Mouse (Mus musculus): ENCODE measurements around the gene Muc5ac.

Gene Muc5ac

GRCm38 (mm10) chr7:141836423-141836822 is 47.7 kb downstream of the Muc5ac start:
- DNase-seq = no peak

GRCm38 (mm10) chr7:141838779-141839178 is 50.0 kb downstream of the Muc5ac start, which contains the start of gene Muc5b:
TSS of gene Muc5b (plus strand) at chr7:141839070.
- no peak for DNase-seq

DNA sequence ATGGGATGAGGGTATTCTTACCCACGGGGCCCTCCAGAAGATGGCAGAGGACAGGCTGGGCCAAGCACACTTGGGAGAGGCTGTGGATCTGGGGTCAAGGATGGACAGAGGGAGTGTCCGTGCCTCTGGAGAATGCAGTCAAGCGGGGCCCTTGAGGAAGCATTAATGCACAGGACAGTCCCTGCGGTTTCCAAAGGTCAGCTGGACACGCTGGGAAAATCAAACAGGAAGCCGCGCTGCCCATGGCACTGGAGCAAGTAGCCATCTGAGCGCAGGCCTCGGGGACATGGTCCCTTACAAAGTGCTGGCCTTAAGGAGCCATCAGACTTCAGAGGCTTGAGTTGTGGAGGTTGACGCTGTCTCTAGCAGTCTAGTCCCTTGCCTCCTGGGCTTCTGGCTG is 51.6 kb downstream of the Muc5ac start:
- DNase-seq = peak in 1 of 2 experiments; percentile 8

- DNase-seq = no peak
Measured at GRCm38 (mm10) chr7:141861046-141861445, 72.3 kb downstream of the Muc5ac start.

All from kidney, adult 8-10 months (tissue).